ENCODE assay signal across 34 mouse cellular contexts in genomic region chr4:104988709-104989108, GRCm38 (mm10).
"Had no signal": no experiment of that assay in that cellular context is flagged by ENCODE, and none has a peak within 500 bp of the region (broad histone marks: within the 10 kb centered on the region; RNA-seq: fewer than 3 reads in every experiment).

No protein-coding gene starts in this region.

- H3K4me3 ChIP-seq: heart, embryonic 10.5 days; heart, embryonic 12.5 days; heart, embryonic 13.5 days; heart, embryonic 15.5 days; hindbrain, embryonic 10.5 days; hindbrain, embryonic 12.5 days; hindbrain, embryonic 13.5 days; hindbrain, embryonic 15.5 days; intestine, embryonic 15.5 days; kidney, embryonic 15.5 days; layer of hippocampus, adult 2 months; left cerebral cortex, adult 2 months had no signal

- H3K9me3 ChIP-seq: heart, embryonic 10.5 days; heart, embryonic 12.5 days; heart, embryonic 13.5 days; heart, embryonic 15.5 days; hindbrain, embryonic 10.5 days; hindbrain, embryonic 12.5 days; hindbrain, embryonic 13.5 days; hindbrain, embryonic 15.5 days; intestine, embryonic 15.5 days; kidney, embryonic 15.5 days had no signal

- H3K27ac ChIP-seq: heart, embryonic 10.5 days; heart, embryonic 13.5 days; heart, embryonic 15.5 days; hindbrain, embryonic 10.5 days; hindbrain, embryonic 12.5 days; hindbrain, embryonic 13.5 days; hindbrain, embryonic 14.5 days; hindbrain, embryonic 15.5 days; hindbrain, postnatal 0 days; intestine, embryonic 15.5 days; kidney, embryonic 15.5 days; kidney, postnatal 0 days; layer of hippocampus, adult 2 months; left cerebral cortex, adult 2 months had no signal

- H3K4me2 ChIP-seq: heart, embryonic 11.5 days; heart, embryonic 12.5 days; heart, embryonic 13.5 days; heart, embryonic 15.5 days; hindbrain, embryonic 12.5 days; hindbrain, embryonic 13.5 days; hindbrain, embryonic 14.5 days; hindbrain, embryonic 15.5 days; intestine, embryonic 15.5 days; kidney, embryonic 15.5 days had no signal

- H3K4me1 ChIP-seq: heart, embryonic 10.5 days; heart, embryonic 13.5 days; heart, embryonic 15.5 days; hindbrain, embryonic 12.5 days; hindbrain, embryonic 13.5 days; hindbrain, embryonic 15.5 days; intestine, embryonic 15.5 days had no signal

- H3K9ac ChIP-seq: heart, embryonic 12.5 days; heart, embryonic 13.5 days; heart, embryonic 15.5 days; hindbrain, embryonic 12.5 days; hindbrain, embryonic 13.5 days; hindbrain, embryonic 14.5 days; hindbrain, embryonic 15.5 days; intestine, embryonic 15.5 days; kidney, embryonic 15.5 days had no signal

- H3K36me3 ChIP-seq: heart, embryonic 10.5 days; heart, embryonic 12.5 days; heart, embryonic 13.5 days; heart, embryonic 15.5 days; hindbrain, embryonic 10.5 days; hindbrain, embryonic 12.5 days; hindbrain, embryonic 13.5 days; hindbrain, embryonic 15.5 days; intestine, embryonic 15.5 days; kidney, embryonic 15.5 days had no signal

- H3K27me3 ChIP-seq: heart, embryonic 12.5 days; heart, embryonic 13.5 days; heart, embryonic 15.5 days; hindbrain, embryonic 12.5 days; hindbrain, embryonic 13.5 days; hindbrain, embryonic 15.5 days; intestine, embryonic 15.5 days; kidney, embryonic 15.5 days had no signal

- ATAC-seq: hindbrain, embryonic 16.5 days; hindbrain, postnatal 0 days; inflammation-experienced regulatory T-cells, adult 6 months; intestine, embryonic 15.5 days; intestine, embryonic 16.5 days; intestine, postnatal 0 days had no signal

- DNase-seq: heart, postnatal 36 days; heart, postnatal 4 days; kidney, adult 11 months; kidney, adult 18-20 months; kidney, adult 2 months; kidney, adult 8-10 months; kidney, adult 9 months; kidney, postnatal 10 days; kidney, postnatal 14 days; kidney, postnatal 25 days; kidney, postnatal 36 days; kidney, postnatal 4 days; layer of hippocampus, adult 9-11 months; layer of hippocampus, postnatal 36 days had no signal
